Comparison of ENCODE assay signal across 8 mouse cellular contexts in the genomic region with DNA sequence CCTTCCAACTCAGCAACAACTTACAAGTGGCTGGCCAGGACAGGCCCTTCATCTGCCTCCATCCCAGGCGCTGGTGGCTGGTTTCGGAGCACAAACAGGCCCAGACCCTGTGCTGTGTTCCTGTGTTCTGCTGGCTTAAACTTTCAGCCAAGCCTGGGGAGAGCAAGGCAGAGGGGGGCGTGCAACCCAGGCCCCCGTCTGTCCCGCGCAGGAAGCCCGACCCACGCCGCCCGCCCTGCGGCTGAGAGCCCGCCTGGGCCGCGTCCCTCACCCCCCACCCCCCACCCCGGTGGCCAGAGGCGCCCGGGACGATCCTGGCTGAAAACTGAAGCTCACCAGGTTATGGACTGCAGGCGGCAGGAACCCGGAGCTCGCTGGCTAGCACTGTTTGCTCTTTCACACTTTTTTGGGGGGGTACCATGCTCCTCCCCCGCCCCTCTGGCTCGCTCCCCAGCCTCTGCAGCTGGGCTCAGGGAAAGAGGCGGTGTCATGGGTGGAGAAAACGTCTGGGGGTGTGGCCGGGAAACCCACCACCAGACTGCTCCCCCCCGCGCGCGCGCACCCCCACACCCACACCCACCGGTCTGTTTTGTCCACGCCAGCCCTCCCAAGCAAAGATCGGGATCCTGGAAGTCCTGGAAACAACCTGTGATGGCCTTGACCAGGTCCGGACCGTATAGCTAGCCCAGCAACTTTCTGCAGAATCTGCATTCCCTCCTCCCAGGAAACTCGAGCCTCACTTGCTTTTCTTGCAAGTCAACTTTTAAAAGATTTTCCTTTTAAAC. TPM values are rescaled to one million over a fixed set of nuclear protein-coding genes. Genes with fewer than 3 reads are reported as not detected.
DNase-seq lines count a peak whose midpoint lies in the region; ATAC-seq and TF ChIP-seq lines count a peak whose summit lies in the region.

A gene (minus strand): TSS at position 739 of the 785 bp plus-strand sequence.

- no peak for TF ChIP-seq POLR2A in cerebellum, adult 2 months (IDR thresholded peaks at IDR 0.05; ENCODE audit: borderline replicate concordance, insufficient read depth, low read length)
- TF ChIP-seq POLR2A in limb, embryonic 14.5 days (IDR thresholded peaks at IDR 0.05; ENCODE audit: borderline replicate concordance, extremely low read depth, insufficient read depth, insufficient read length), result 0 out of 2 replicates have a peak, but pooled peaks have one; percentile 37

- no peaks in the 10 kb centered on the region for H3K36me3 ChIP-seq in forebrain, embryonic 14.5 days (ENCODE audit: control insufficient read depth, insufficient read depth, low read length)
- H3K36me3 ChIP-seq in limb, embryonic 14.5 days (ENCODE audit: control insufficient read depth, insufficient read depth, low read length), result peaks cover 9% of the 10 kb centered on the region
- no peaks in the 10 kb centered on the region for H3K36me3 ChIP-seq in midbrain, embryonic 15.5 days (replicated peaks)

- H3K9me3 ChIP-seq in forebrain, embryonic 14.5 days (replicated peaks; ENCODE audit: control insufficient read depth, low read length), result no peaks in the 10 kb centered on the region
- peaks cover 14% of the 10 kb centered on the region; the same call in 1 of the 2 replicates for H3K9me3 ChIP-seq in limb, embryonic 14.5 days (ENCODE audit: control insufficient read depth, low read length)
- no peaks in the 10 kb centered on the region for H3K9me3 ChIP-seq in midbrain, embryonic 15.5 days

- no peak within 1 kb of the TSS for H3K27ac ChIP-seq in cerebellum, adult 2 months (ENCODE audit: insufficient read depth, low read length)
- no peak within 1 kb of the TSS for H3K27ac ChIP-seq in forebrain, embryonic 14.5 days (ENCODE audit: low read depth, low read length)
- H3K27ac ChIP-seq in limb, embryonic 14.5 days (replicated peaks; ENCODE audit: low read depth, low read length), result peak within 1 kb of the TSS; percentile 94
- no peak within 1 kb of the TSS for H3K27ac ChIP-seq in midbrain, embryonic 15.5 days

- no peak for TF ChIP-seq CTCF in cerebellum, adult 2 months (IDR thresholded peaks at IDR 0.05; ENCODE audit: borderline replicate concordance, insufficient read depth, low read depth, low read length)

- 1% methylated on average over 37 of the region's 37 CpGs for WGBS in cerebellum, adult 2 months
- under 1% methylated on average over 26 of the region's 37 CpGs for WGBS in forebrain, embryonic 14.5 days
- WGBS in limb, embryonic 14.5 days, result under 1% methylated on average over 24 of the region's 37 CpGs
- WGBS in midbrain, embryonic 15.5 days, result under 1% methylated on average over 37 of the region's 37 CpGs

- H3K4me1 ChIP-seq in cerebellum, adult 2 months (ENCODE audit: control insufficient read depth, insufficient read depth, low read length), result no peaks in the 10 kb centered on the region
- no peaks in the 10 kb centered on the region for H3K4me1 ChIP-seq in forebrain, embryonic 14.5 days (ENCODE audit: control insufficient read depth, insufficient read depth, low read length)
- H3K4me1 ChIP-seq in limb, embryonic 14.5 days (ENCODE audit: control insufficient read depth, insufficient read depth, low read length), result no peaks in the 10 kb centered on the region
- peaks cover 12% of the 10 kb centered on the region; the same call in 1 of the 2 replicates for H3K4me1 ChIP-seq in midbrain, embryonic 15.5 days

- ATAC-seq in forebrain, embryonic 14.5 days, result peak; percentile 93
- ATAC-seq in limb, embryonic 14.5 days (ENCODE audit: low FRiP score, low read depth), result peak; percentile 96
- peak; percentile 93 for ATAC-seq in midbrain, embryonic 15.5 days (replicated peaks)

- no peaks in the 10 kb centered on the region for H3K27me3 ChIP-seq in cerebellum, adult 2 months (ENCODE audit: control insufficient read depth, insufficient read depth, low read length)
- no peaks in the 10 kb centered on the region for H3K27me3 ChIP-seq in forebrain, embryonic 14.5 days (replicated peaks; ENCODE audit: control insufficient read depth, insufficient read depth, low read length)
- no peaks in the 10 kb centered on the region for H3K27me3 ChIP-seq in limb, embryonic 14.5 days (ENCODE audit: control insufficient read depth, insufficient read depth, low read length)
- no peaks in the 10 kb centered on the region for H3K27me3 ChIP-seq in midbrain, embryonic 15.5 days (replicated peaks)

- peak within 1 kb of the TSS; percentile 70 for H3K9ac ChIP-seq in forebrain, embryonic 14.5 days (ENCODE audit: low read length)
- peak within 1 kb of the TSS; percentile 88 for H3K9ac ChIP-seq in limb, embryonic 14.5 days (ENCODE audit: low read depth, low read length, severe bottlenecking)
- peak within 1 kb of the TSS; percentile 61 for H3K9ac ChIP-seq in midbrain, embryonic 15.5 days

- intact Hi-C loops in heart, postnatal 25 days (cut with DNase I), result no loop called here

- peak within 1 kb of the TSS; percentile 92 for H3K4me2 ChIP-seq in forebrain, embryonic 14.5 days (ENCODE audit: low read length)
- H3K4me2 ChIP-seq in limb, embryonic 14.5 days (replicated peaks; ENCODE audit: low read depth, low read length, severe bottlenecking), result peak within 1 kb of the TSS; percentile 72
- H3K4me2 ChIP-seq in midbrain, embryonic 15.5 days, result peak within 1 kb of the TSS; percentile 100

- peak in 1 of 2 experiments; percentile 9 for DNase-seq in cerebellum, adult 2 months
- no peak for DNase-seq in cerebellum, adult 8-10 months
- DNase-seq in adrenal gland, adult 2 months, result peak; percentile 71
- peak; percentile 62 for DNase-seq in forebrain, embryonic 14.5 days (ENCODE audit: low spot score)
- DNase-seq in heart, postnatal 25 days (ENCODE audit: low spot score), result peak; percentile 21
- DNase-seq in limb, embryonic 14.5 days (ENCODE audit: low spot score), result peak; percentile 85
- DNase-seq in testis, postnatal 10 days (ENCODE audit: low spot score), result peak; percentile 80

- peak within 1 kb of the TSS; percentile 37 for H3K4me3 ChIP-seq in cerebellum, adult 2 months (replicated peaks; ENCODE audit: insufficient read depth, low read depth, low read length)
- H3K4me3 ChIP-seq in forebrain, embryonic 14.5 days (ENCODE audit: low read depth, low read length), result peak within 1 kb of the TSS; percentile 55
- peak within 1 kb of the TSS; percentile 60 for H3K4me3 ChIP-seq in limb, embryonic 14.5 days (replicated peaks; ENCODE audit: low read length)
- peak within 1 kb of the TSS; percentile 47 for H3K4me3 ChIP-seq in midbrain, embryonic 15.5 days

RNA-seq across cellular contexts. Expression of the gene that starts here (rescaled TPM):
- polyA plus RNA-seq in cerebellum, adult 2 months (2012; rRNA removed), result 0.13 and 0.61 TPM in 2 replicates
- total RNA-seq in adrenal gland, adult 2 months (2021), result 1 to 10 TPM; 1.8 to 4.8 TPM
- 0.04 and 0.34 TPM in 2 replicates for polyA plus RNA-seq in adrenal gland, adult 2 months (2012; rRNA removed)
- 2.9 and 3.2 TPM in 2 replicates for polyA plus RNA-seq in forebrain, embryonic 14.5 days (2014; fragmentation: Nextera tagmentation; extraction: Ambion mirVana)
- total RNA-seq in heart, postnatal 25 days (2021), result under 1 TPM; 0.57 to 0.59 TPM
- 7.6 and 7.9 TPM in 2 replicates for polyA plus RNA-seq in limb, embryonic 14.5 days (2012; rRNA removed)
- polyA plus RNA-seq in limb, embryonic 14.5 days (2014; fragmentation: Nextera tagmentation; extraction: Ambion mirVana), result 24.8 and 25.4 TPM in 2 replicates
- polyA plus RNA-seq in midbrain, embryonic 15.5 days (2015; fragmentation: Nextera tagmentation; extraction: Ambion mirVana), result 2.0 and 2.1 TPM in 2 replicates

Comparison
In these comparisons a context has a peak if more than half of its experiments do, and no peak if none do; other contexts are left out.
1. Peak in DNase-seq in heart, postnatal 25 days; RNA of the gene not detected or under 1 TPM.